Mouse (Mus musculus): ENCODE data around the gene Smarcc2. TPM values are rescaled to one million over a fixed set of nuclear protein-coding genes. Genes with fewer than 3 reads are reported as not detected.
A peak's percentile ranks its signal among the peaks of the same experiment; 100 is the strongest.

Smarcc2 gene
- total and polyA plus RNA-seq, 3 experiments: 49.1 to 77.6 (median 75.5) TPM

GRCm38 (mm10) chr10:128445407-128445806 lies 13.6 kb upstream of the Smarcc2 start:
- Histone ChIP-seq H3K4me1 (ENCODE audit: control insufficient read depth, insufficient read depth, low read length) (no peaks in the 10 kb centered on the region), H3K27me3 (ENCODE audit: control insufficient read depth, insufficient read depth, low read length) (no peaks in the 10 kb centered on the region), H3K9ac (ENCODE audit: low read depth, low read length) (no peak overlapping the region), H3K4me3 (no peak overlapping the region), H3K79me2 (replicated peaks; ENCODE audit: control insufficient read depth, insufficient read depth, low read length) (no peaks in the 10 kb centered on the region), H3K27ac (peak overlapping the region; percentile 18; the same call in 1 of the 2 replicates), H3K36me3 (ENCODE audit: control insufficient read depth, insufficient read depth, low read length) (no peaks in the 10 kb centered on the region)
- DNase-seq: no peak
- TF ChIP-seq POLR2A (IDR thresholded peaks at IDR 0.05; ENCODE audit: insufficient read depth, low read depth, low read length) (no peak), EP300 (IDR thresholded peaks at IDR 0.05; ENCODE audit: insufficient read depth, low read depth, low read length) (no peak), CTCF (IDR thresholded peaks at IDR 0.05) (no peak)
- intact Hi-C loops (cut with DNase I): no loop called here
- 33% methylated on average over 4 of the region's 4 CpGs for WGBS

- H3K4me1 ChIP-seq (ENCODE audit: control insufficient read depth, insufficient read depth, low read length): peaks cover 2% of the 10 kb centered on the region; the same call in 1 of the 2 replicates
- no peaks in the 10 kb centered on the region for H3K36me3 ChIP-seq (ENCODE audit: control insufficient read depth, insufficient read depth, low read length)
- no peak overlapping the region for H3K9ac ChIP-seq (ENCODE audit: low read depth, low read length)
- H3K27ac ChIP-seq: no peak overlapping the region
- H3K4me3 ChIP-seq: no peak overlapping the region
- 77% methylated on average over 6 of the region's 6 CpGs for WGBS
- no peaks in the 10 kb centered on the region for H3K27me3 ChIP-seq (ENCODE audit: control insufficient read depth, insufficient read depth, low read length)
- H3K79me2 ChIP-seq (replicated peaks; ENCODE audit: control insufficient read depth, insufficient read depth, low read length): no peaks in the 10 kb centered on the region
- TF ChIP-seq EP300 (IDR thresholded peaks at IDR 0.05; ENCODE audit: insufficient read depth, low read depth, low read length): no peak
- no peak for TF ChIP-seq CTCF (IDR thresholded peaks at IDR 0.05)
- TF ChIP-seq POLR2A (IDR thresholded peaks at IDR 0.05; ENCODE audit: insufficient read depth, low read depth, low read length): no peak
- intact Hi-C loops (cut with DNase I): no loop called here
- no peak for DNase-seq
These were observed 8.0 kb upstream of the Smarcc2 start for GRCm38 (mm10) chr10:128451014-128451413.

- Histone ChIP-seq H3K9ac (ENCODE audit: low read depth, low read length) (no peak overlapping the region), H3K36me3 (ENCODE audit: control insufficient read depth, insufficient read depth, low read length) (no peaks in the 10 kb centered on the region), H3K27ac (no peak overlapping the region), H3K27me3 (ENCODE audit: control insufficient read depth, insufficient read depth, low read length) (no peaks in the 10 kb centered on the region), H3K4me1 (ENCODE audit: control insufficient read depth, insufficient read depth, low read length) (peaks cover 2% of the 10 kb centered on the region; the same call in 1 of the 2 replicates), H3K4me3 (no peak overlapping the region), H3K79me2 (replicated peaks; ENCODE audit: control insufficient read depth, insufficient read depth, low read length) (no peaks in the 10 kb centered on the region)
- DNase-seq: no peak
- TF ChIP-seq CTCF (IDR thresholded peaks at IDR 0.05) (no peak), POLR2A (IDR thresholded peaks at IDR 0.05; ENCODE audit: insufficient read depth, low read depth, low read length) (no peak), EP300 (IDR thresholded peaks at IDR 0.05; ENCODE audit: insufficient read depth, low read depth, low read length) (no peak)
- WGBS: 76% methylated on average over 3 of the region's 3 CpGs
- intact Hi-C loops (cut with DNase I): no loop called here
These were observed 4.6 kb upstream of the Smarcc2 start for GRCm38 (mm10) chr10:128454471-128454870.

- Histone ChIP-seq H3K36me3 (ENCODE audit: control insufficient read depth, insufficient read depth, low read length) (no peaks in the 10 kb centered on the region), H3K4me3 (no peak overlapping the region), H3K27ac (no peak overlapping the region), H3K27me3 (ENCODE audit: control insufficient read depth, insufficient read depth, low read length) (no peaks in the 10 kb centered on the region), H3K9ac (ENCODE audit: low read depth, low read length) (peak overlapping the region; percentile 3; the same call in 1 of the 2 replicates), H3K4me1 (ENCODE audit: control insufficient read depth, insufficient read depth, low read length) (peaks cover 4% of the 10 kb centered on the region), H3K79me2 (replicated peaks; ENCODE audit: control insufficient read depth, insufficient read depth, low read length) (no peaks in the 10 kb centered on the region)
- WGBS: 3% methylated on average over 6 of the region's 6 CpGs
- peak; percentile 55 to 58 for DNase-seq
- intact Hi-C loops (cut with DNase I): loop anchor here (1.0 to 5.0 kb wide), 3 partner anchors 45 to 120 kb away; no protein-coding TSS in a partner anchor
- peak; percentile 82; the same call in 1 of the 2 replicates for TF ChIP-seq EP300 (IDR thresholded peaks at IDR 0.05; ENCODE audit: insufficient read depth, low read depth, low read length)
- peak; percentile 70 for TF ChIP-seq CTCF (IDR thresholded peaks at IDR 0.05)
- TF ChIP-seq POLR2A (IDR thresholded peaks at IDR 0.05; ENCODE audit: insufficient read depth, low read depth, low read length): no peak
These were observed 3.8 kb upstream of the Smarcc2 start for GRCm38 (mm10) chr10:128455280-128455679.

- H3K79me2 ChIP-seq (replicated peaks; ENCODE audit: control insufficient read depth, insufficient read depth, low read length): no peaks in the 10 kb centered on the region
- H3K27ac ChIP-seq: no peak overlapping the region
- peaks cover 2% of the 10 kb centered on the region for H3K36me3 ChIP-seq (ENCODE audit: control insufficient read depth, insufficient read depth, low read length)
- no peak overlapping the region for H3K4me3 ChIP-seq
- 93% methylated on average over 6 of the region's 6 CpGs for WGBS
- no peaks in the 10 kb centered on the region for H3K27me3 ChIP-seq (ENCODE audit: control insufficient read depth, insufficient read depth, low read length)
- DNase-seq: no peak
- intact Hi-C loops (cut with DNase I): loop anchor here (2.0 to 5.0 kb wide), 2 partner anchors 81 to 95 kb away; partner anchors contain the start of gene Ankrd52
- TF ChIP-seq CTCF (IDR thresholded peaks at IDR 0.05) (no peak), EP300 (IDR thresholded peaks at IDR 0.05; ENCODE audit: insufficient read depth, low read depth, low read length) (no peak), POLR2A (IDR thresholded peaks at IDR 0.05; ENCODE audit: insufficient read depth, low read depth, low read length) (no peak)
- H3K9ac ChIP-seq (ENCODE audit: low read depth, low read length): no peak overlapping the region
- H3K4me1 ChIP-seq (ENCODE audit: control insufficient read depth, insufficient read depth, low read length): peaks cover 5% of the 10 kb centered on the region
These were observed 1.4 kb upstream of the Smarcc2 start for GRCm38 (mm10) chr10:128457676-128458075.

- peak overlapping the region; percentile 95 for H3K27ac ChIP-seq
- no peaks in the 10 kb centered on the region for H3K79me2 ChIP-seq (replicated peaks; ENCODE audit: control insufficient read depth, insufficient read depth, low read length)
- H3K27me3 ChIP-seq (ENCODE audit: control insufficient read depth, insufficient read depth, low read length): no peaks in the 10 kb centered on the region
- DNase-seq: peak; percentile 88 to 95
- intact Hi-C loops (cut with DNase I): loop anchor here (2.0 to 5.0 kb wide), 2 partner anchors 82 to 96 kb away; partner anchors contain the start of gene Ankrd52
- H3K4me1 ChIP-seq (ENCODE audit: control insufficient read depth, insufficient read depth, low read length): peaks cover 5% of the 10 kb centered on the region
- peak overlapping the region; percentile 97 for H3K9ac ChIP-seq (ENCODE audit: low read depth, low read length)
- peak overlapping the region; percentile 100 for H3K4me3 ChIP-seq
- peaks cover 2% of the 10 kb centered on the region for H3K36me3 ChIP-seq (ENCODE audit: control insufficient read depth, insufficient read depth, low read length)
- WGBS: under 1% methylated on average over 28 of the region's 29 CpGs
- TF ChIP-seq CTCF (IDR thresholded peaks at IDR 0.05) (no peak), EP300 (IDR thresholded peaks at IDR 0.05; ENCODE audit: insufficient read depth, low read depth, low read length) (peak; percentile 82; the same call in 1 of the 2 replicates)
These were observed 715 bp upstream of the Smarcc2 start for GRCm38 (mm10) chr10:128458348-128458718.
